Mouse (Mus musculus) gastrocnemius, postnatal 10 days (tissue): ENCODE results near the gene Tsku. TPM values are rescaled to one million over a fixed set of nuclear protein-coding genes. Genes with fewer than 3 reads are reported as not detected.

Experiments used
- DNase-seq: peaks from one replicate; pipeline ENCODE4 v3.0.0; 2021; ENCODE audit warnings: mixed read lengths
- total RNA-seq, 2 experiments: library from RNA; stranded (reverse); gene quantifications; 2 replicates each; pipeline ENCODE4 v1.2.3; 2021

Tsku gene
- total RNA-seq, 2 experiments from 2014 or later, result 4.6 to 8.9 TPM

GRCm38 (mm10) chr7:98328311-98328710 lies 32.8 kb downstream of the Tsku start:
- DNase-seq, result no peak

- no peak for DNase-seq
Observed at GRCm38 (mm10) chr7:98326051-98326450, 35.1 kb downstream of the Tsku start.

GRCm38 (mm10) chr7:98324228-98324627 lies 36.9 kb downstream of the Tsku start:
- no peak for DNase-seq

GRCm38 (mm10) chr7:98323288-98324019 lies 37.7 kb downstream of the Tsku start:
- no peak for DNase-seq

DNA sequence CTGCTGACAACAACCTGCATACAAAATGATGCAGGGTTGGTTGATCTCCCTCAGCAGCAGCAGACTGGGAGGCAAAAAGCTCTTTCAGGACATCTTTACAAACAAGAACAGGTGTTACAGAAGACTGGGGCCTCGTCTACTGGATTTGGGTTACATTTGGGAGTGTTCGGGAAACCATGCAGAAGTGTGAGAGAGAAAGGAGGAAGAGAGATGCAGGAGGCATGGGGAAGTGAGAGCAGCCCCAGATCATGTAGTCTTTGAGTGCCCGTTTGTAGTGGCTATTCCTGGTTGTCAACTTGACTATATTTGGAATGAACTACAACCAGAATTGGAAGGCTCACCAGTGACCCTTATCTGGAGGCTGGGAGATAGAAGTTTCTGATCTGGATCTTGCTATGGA lies 38.7 kb downstream of the Tsku start:
- DNase-seq, result no peak

- DNase-seq, result no peak
Observed at GRCm38 (mm10) chr7:98321083-98321482, 40.0 kb downstream of the Tsku start, which contains the start of gene Acer3. TSS of gene Acer3 (minus strand) at chr7:98321208.

DNA sequence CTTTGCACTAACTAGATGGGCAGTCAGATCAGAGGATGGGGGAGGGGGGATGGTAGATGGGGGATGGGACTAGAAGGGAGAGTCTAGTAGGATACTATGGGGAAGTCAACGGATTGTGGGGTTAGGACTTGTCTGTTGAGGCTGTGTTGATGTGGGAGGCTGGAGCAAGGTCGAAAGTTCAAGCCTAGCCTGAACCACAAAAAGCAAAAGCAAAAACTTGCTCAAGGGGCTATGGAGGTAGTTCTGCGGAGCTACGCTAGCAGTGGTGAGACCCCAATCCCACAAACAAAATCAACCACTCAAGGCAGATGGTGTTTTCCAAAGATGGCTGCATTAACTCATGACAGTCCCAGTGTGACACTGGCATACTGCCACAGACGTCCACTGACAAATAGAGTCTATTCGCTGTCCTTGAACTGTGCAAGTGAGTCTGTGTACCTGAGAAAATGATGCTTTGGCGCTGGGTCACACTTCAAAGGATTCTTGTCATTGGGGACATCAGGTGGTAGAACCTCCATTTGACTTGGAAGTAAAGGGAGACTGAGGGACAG lies 41.0 kb downstream of the Tsku start:
- no peak for DNase-seq

DNA sequence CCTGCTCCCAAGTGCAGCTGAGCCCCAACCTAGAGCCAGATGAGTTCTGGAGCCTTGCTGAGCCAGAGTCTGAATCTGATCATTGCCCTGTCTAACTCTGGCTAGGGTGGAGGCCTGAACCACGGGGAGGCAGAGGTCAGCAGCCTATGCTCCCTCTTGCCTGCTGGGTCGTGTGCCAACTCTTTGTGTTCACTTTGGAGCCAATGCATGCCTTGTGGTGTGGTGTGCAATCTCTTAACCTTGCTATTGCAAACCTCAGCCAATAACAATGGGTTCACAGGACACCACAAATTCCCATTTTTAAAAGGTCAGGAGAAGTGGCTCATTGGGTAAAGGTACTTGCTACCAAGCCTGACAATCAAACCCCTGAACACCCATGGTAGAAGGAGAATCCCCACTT lies 44.6 kb downstream of the Tsku start:
- DNase-seq, result no peak

GRCm38 (mm10) chr7:98315087-98315486 lies 46.0 kb downstream of the Tsku start:
- no peak for DNase-seq

DNA sequence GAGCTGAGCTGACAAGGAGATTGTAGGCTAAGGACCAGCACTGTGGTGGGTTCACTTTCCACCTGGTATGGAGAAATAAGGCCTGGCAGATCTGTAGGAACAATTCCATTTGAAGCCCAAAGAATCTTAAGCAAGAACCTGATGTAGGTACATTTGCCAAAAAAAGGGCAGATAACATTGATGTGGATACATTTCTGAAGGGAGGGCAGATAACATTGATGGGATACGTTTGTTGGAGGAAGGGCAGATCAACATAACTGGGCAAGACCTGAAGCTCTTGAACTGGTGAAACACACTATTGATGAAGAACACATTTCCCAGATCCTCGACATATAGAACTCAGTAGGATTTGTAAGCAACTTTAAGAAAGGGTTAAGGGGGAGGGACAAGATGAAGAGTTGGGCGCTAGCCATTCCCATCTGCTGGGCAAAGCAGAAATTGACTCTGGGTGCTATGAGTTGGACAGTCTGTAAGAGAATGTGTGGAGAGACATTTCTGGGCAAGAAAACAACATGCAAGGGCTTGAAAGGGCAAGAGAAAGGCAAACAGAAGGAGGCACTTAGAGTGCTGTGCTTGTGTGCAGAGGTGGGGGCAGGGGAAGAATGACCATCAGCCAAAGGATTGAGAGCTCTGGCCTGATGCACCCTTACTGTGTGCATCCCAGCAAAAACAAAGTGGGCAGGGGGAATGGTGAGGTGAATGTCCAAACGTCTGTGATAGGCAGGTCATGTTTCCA lies 48.8 kb downstream of the Tsku start:
- DNase-seq, result no peak

DNA sequence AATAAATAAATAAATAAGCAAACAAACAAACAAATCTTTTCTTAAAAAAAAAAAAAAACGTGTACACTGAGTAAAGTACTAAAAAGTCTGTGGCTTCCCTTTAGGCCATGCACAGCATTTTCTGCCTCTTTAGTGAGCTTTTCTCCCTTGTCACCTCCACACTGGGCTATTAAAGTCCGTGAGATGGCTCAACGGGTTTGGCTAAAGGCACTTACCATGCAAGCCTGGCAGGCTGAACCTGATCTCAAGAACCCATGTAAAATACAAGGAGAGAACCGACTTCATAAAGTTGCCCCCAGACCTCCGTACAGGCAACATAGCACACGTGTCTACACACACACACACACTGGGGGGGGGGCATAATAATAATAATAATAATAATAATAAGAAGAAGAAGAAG lies 50.9 kb downstream of the Tsku start:
- DNase-seq, result no peak

GRCm38 (mm10) chr7:98309219-98310030 lies 51.7 kb downstream of the Tsku start:
- DNase-seq, result peak; percentile 95

- no peak for DNase-seq
Observed at GRCm38 (mm10) chr7:98308607-98309218, 52.4 kb downstream of the Tsku start.

- no peak for DNase-seq
Observed at GRCm38 (mm10) chr7:98307921-98308606, 53.1 kb downstream of the Tsku start.

GRCm38 (mm10) chr7:98307411-98307810 lies 53.7 kb downstream of the Tsku start:
- no peak for DNase-seq

Other genes with a start within 250 kb of the Tsku start
- 1 to 10 TPM; 7.0 TPM for gene Myo7a, start 241.8 kb downstream of the Tsku start, total RNA-seq
- under 1 TPM; 0.21 to 0.27 TPM for gene Omp, start 215.8 kb downstream of the Tsku start, total RNA-seq
- 1 to 10 TPM; 4.7 TPM for gene Capn5, start 183.1 kb downstream of the Tsku start, total RNA-seq
- not detected for gene B3gnt6, start 161.8 kb downstream of the Tsku start, total RNA-seq
- gene Acer3, start 40.1 kb downstream of the Tsku start, total RNA-seq, result 1 to 10 TPM; 5.1 to 6.1 TPM
- not detected for gene Gucy2d, start 79.1 kb upstream of the Tsku start, total RNA-seq
- 1 to 10 TPM; 7.4 to 8.8 TPM for gene Lrrc32, start 128.0 kb upstream of the Tsku start, total RNA-seq